Mouse (Mus musculus) granulocyte monocyte progenitor cell, adult 5-6 weeks (primary cell): ENCODE measurements around the gene Bola1. TPM values are rescaled to one million over a fixed set of nuclear protein-coding genes. Genes with fewer than 3 reads are reported as not detected.
"Not testable (repeated sequence)": the region's sequence is repeated elsewhere in the genome, so short reads cannot be mapped to it uniquely, and the experiment has no call there.

Experiments used
- ATAC-seq: replicated peaks from 2 replicates; pipeline ENCODE4 v1.8.0; 2016; ENCODE audit warnings: mild to moderate bottlenecking, moderate TSS enrichment, inconsistent platforms; ENCODE audit not compliant: poor library complexity, severe bottlenecking
- total RNA-seq, 2 experiments: library from RNA; stranded (forward) in 1 of 2; stranded (reverse) in 1 of 2; fragments of 200-712, 200-1000 nt in 1 of 2; fragments of >200 nt in 1 of 2; fragmentation: Nextera tagmentation in 1 of 2; gene quantifications; 2 replicates each; pipeline ENCODE4 v1.2.3; 2014 to 2017

Gene Bola1
- total RNA-seq, 2 experiments from 2014 or later, result 9.4 to 56.0 TPM

- no peak for ATAC-seq
Measured at GRCm38 (mm10) chr3:96248141-96249033, 28.9 kb upstream of the Bola1 start.

GRCm38 (mm10) chr3:96247356-96248140 is 28.0 kb upstream of the Bola1 start:
- ATAC-seq, result no peak

GRCm38 (mm10) chr3:96246427-96246856 is 26.9 kb upstream of the Bola1 start, which contains the start of gene Hist2h3c1:
Hist2h3c1 (plus strand) TSS chr3:96246685.
- peak; percentile 61 for ATAC-seq

GRCm38 (mm10) chr3:96246018-96246417 is 26.5 kb upstream of the Bola1 start:
- ATAC-seq, result not testable (repeated sequence)

GRCm38 (mm10) chr3:96245003-96245886 is 25.7 kb upstream of the Bola1 start, which contains the start of gene Hist2h2aa1:
Hist2h2aa1 (plus strand) TSS chr3:96245497.
- peak; percentile 61 for ATAC-seq

- no peak for ATAC-seq
Measured at GRCm38 (mm10) chr3:96243921-96244572, 24.5 kb upstream of the Bola1 start.

GRCm38 (mm10) chr3:96240799-96241197 is 21.3 kb upstream of the Bola1 start:
- ATAC-seq, result no peak

GRCm38 (mm10) chr3:96239949-96240798 is 20.7 kb upstream of the Bola1 start, which contains the start of gene Hist2h2aa2:
Hist2h2aa2 (minus strand) TSS chr3:96240276.
- ATAC-seq, result peak; percentile 55

GRCm38 (mm10) chr3:96238954-96239793 is 19.7 kb upstream of the Bola1 start, which contains the start of gene Hist2h3c2:
Hist2h3c2 (minus strand) TSS chr3:96239127.
- peak; percentile 62 for ATAC-seq

GRCm38 (mm10) chr3:96237904-96238511 is 18.5 kb upstream of the Bola1 start:
- ATAC-seq, result no peak

- no peak for ATAC-seq
Measured at GRCm38 (mm10) chr3:96237335-96237903, 17.9 kb upstream of the Bola1 start.

- ATAC-seq, result no peak
Measured at GRCm38 (mm10) chr3:96236834-96237334, 17.4 kb upstream of the Bola1 start.

GRCm38 (mm10) chr3:96235836-96236235 is 16.3 kb upstream of the Bola1 start:
- ATAC-seq, result no peak

GRCm38 (mm10) chr3:96234914-96235313 is 15.4 kb upstream of the Bola1 start:
- ATAC-seq, result no peak

GRCm38 (mm10) chr3:96231758-96232120 is 12.2 kb upstream of the Bola1 start:
- no peak for ATAC-seq

- ATAC-seq, result no peak
Measured at GRCm38 (mm10) chr3:96230910-96231757, 11.6 kb upstream of the Bola1 start.
